Mouse (Mus musculus): Measurements from ENCODE around the gene Nsmce1. TPM values are rescaled to one million over a fixed set of nuclear protein-coding genes. Genes with fewer than 3 reads are reported as not detected.

Nsmce1 gene
- polyA plus RNA-seq, 1 experiment from 2014 or later: 122 TPM

- H3K4me2 ChIP-seq (replicated peaks): no peak overlapping the region
- no peak overlapping the region for H3K9ac ChIP-seq
- no peak for ATAC-seq (ENCODE audit: low FRiP score, low read depth)
- H3K27me3 ChIP-seq: no peaks in the 10 kb centered on the region
- no peak overlapping the region for H3K27ac ChIP-seq
- H3K4me1 ChIP-seq: peaks cover 7% of the 10 kb centered on the region
- H3K4me3 ChIP-seq: no peak overlapping the region
- 92% methylated on average over 16 of the region's 16 CpGs for WGBS
- peaks cover 47% of the 10 kb centered on the region for H3K36me3 ChIP-seq
- H3K9me3 ChIP-seq: no peaks in the 10 kb centered on the region
These were observed 5.2 kb downstream of the Nsmce1 start for GRCm38 (mm10) chr7:125486121-125486630.

GRCm38 (mm10) chr7:125484791-125485190 lies 6.6 kb downstream of the Nsmce1 start:
- no peak for ATAC-seq (ENCODE audit: low FRiP score, low read depth)
- Histone ChIP-seq H3K27me3 (no peaks in the 10 kb centered on the region), H3K4me2 (replicated peaks) (no peak overlapping the region), H3K4me3 (no peak overlapping the region), H3K36me3 (peaks cover 54% of the 10 kb centered on the region), H3K9me3 (no peaks in the 10 kb centered on the region), H3K27ac (no peak overlapping the region), H3K4me1 (no peaks in the 10 kb centered on the region), H3K9ac (no peak overlapping the region)
- 89% methylated on average over 7 of the region's 7 CpGs for WGBS

- H3K4me3 ChIP-seq: no peak overlapping the region
- 73% methylated on average over 2 of the region's 2 CpGs for WGBS
- no peak overlapping the region for H3K4me2 ChIP-seq (replicated peaks)
- no peak for ATAC-seq (ENCODE audit: low FRiP score, low read depth)
- no peak overlapping the region for H3K9ac ChIP-seq
- no peaks in the 10 kb centered on the region for H3K27me3 ChIP-seq
- H3K9me3 ChIP-seq: no peaks in the 10 kb centered on the region
- peaks cover 61% of the 10 kb centered on the region for H3K36me3 ChIP-seq
- H3K4me1 ChIP-seq: no peaks in the 10 kb centered on the region
- no peak overlapping the region for H3K27ac ChIP-seq
These were observed 8.5 kb downstream of the Nsmce1 start for GRCm38 (mm10) chr7:125482886-125483285.

GRCm38 (mm10) chr7:125482339-125482738 lies 9.1 kb downstream of the Nsmce1 start:
- Histone ChIP-seq H3K4me2 (replicated peaks) (no peak overlapping the region), H3K36me3 (peaks cover 67% of the 10 kb centered on the region), H3K9me3 (no peaks in the 10 kb centered on the region), H3K27ac (no peak overlapping the region), H3K4me1 (peaks cover under 1% of the 10 kb centered on the region; the same call in 1 of the 2 replicates), H3K4me3 (no peak overlapping the region), H3K9ac (peak overlapping the region; percentile 19; the same call in 1 of the 2 replicates), H3K27me3 (no peaks in the 10 kb centered on the region)
- ATAC-seq (ENCODE audit: low FRiP score, low read depth): no peak
- WGBS: 89% methylated on average over 3 of the region's 3 CpGs

- Histone ChIP-seq H3K27me3 (no peaks in the 10 kb centered on the region), H3K4me2 (replicated peaks) (no peak overlapping the region), H3K4me3 (no peak overlapping the region), H3K36me3 (peaks cover 58% of the 10 kb centered on the region), H3K27ac (no peak overlapping the region), H3K9ac (no peak overlapping the region), H3K4me1 (peaks cover 19% of the 10 kb centered on the region), H3K9me3 (no peaks in the 10 kb centered on the region)
- 94% methylated on average over 4 of the region's 4 CpGs for WGBS
- ATAC-seq (ENCODE audit: low FRiP score, low read depth): no peak
These were observed 10.9 kb downstream of the Nsmce1 start for GRCm38 (mm10) chr7:125480518-125480917.

- Histone ChIP-seq H3K9me3 (no peaks in the 10 kb centered on the region), H3K27ac (no peak overlapping the region), H3K4me2 (replicated peaks) (no peak overlapping the region), H3K36me3 (peaks cover 37% of the 10 kb centered on the region), H3K4me1 (peaks cover 28% of the 10 kb centered on the region), H3K9ac (no peak overlapping the region), H3K27me3 (no peaks in the 10 kb centered on the region), H3K4me3 (no peak overlapping the region)
- no peak for ATAC-seq (ENCODE audit: low FRiP score, low read depth)
- 86% methylated on average over 7 of the region's 7 CpGs for WGBS
These were observed 12.9 kb downstream of the Nsmce1 start for GRCm38 (mm10) chr7:125478391-125478984.

GRCm38 (mm10) chr7:125475601-125476251 lies 15.7 kb downstream of the Nsmce1 start:
- no peaks in the 10 kb centered on the region for H3K9me3 ChIP-seq
- H3K4me2 ChIP-seq (replicated peaks): no peak overlapping the region
- no peak overlapping the region; the same call in 1 of the 2 replicates for H3K27ac ChIP-seq
- H3K9ac ChIP-seq: no peak overlapping the region
- peaks cover 24% of the 10 kb centered on the region for H3K36me3 ChIP-seq
- 55% methylated on average over 11 of the region's 11 CpGs for WGBS
- ATAC-seq (ENCODE audit: low FRiP score, low read depth): no peak
- no peak overlapping the region for H3K4me3 ChIP-seq
- H3K4me1 ChIP-seq: peaks cover 42% of the 10 kb centered on the region
- no peaks in the 10 kb centered on the region for H3K27me3 ChIP-seq

- WGBS: 69% methylated on average over 4 of the region's 4 CpGs
- H3K36me3 ChIP-seq: peaks cover 25% of the 10 kb centered on the region
- H3K27me3 ChIP-seq: no peaks in the 10 kb centered on the region
- H3K4me2 ChIP-seq (replicated peaks): no peak overlapping the region
- ATAC-seq (ENCODE audit: low FRiP score, low read depth): no peak
- no peak overlapping the region for H3K9ac ChIP-seq
- H3K4me1 ChIP-seq: peaks cover 42% of the 10 kb centered on the region
- H3K27ac ChIP-seq: no peak overlapping the region
- H3K9me3 ChIP-seq: no peaks in the 10 kb centered on the region
- H3K4me3 ChIP-seq: no peak overlapping the region
These were observed 16.9 kb downstream of the Nsmce1 start for GRCm38 (mm10) chr7:125474535-125474934.

GRCm38 (mm10) chr7:125471991-125472741 lies 19.2 kb downstream of the Nsmce1 start:
- Histone ChIP-seq H3K4me3 (no peak overlapping the region), H3K4me2 (replicated peaks) (no peak overlapping the region; the same call in 1 of the 2 replicates), H3K27ac (peak overlapping the region; percentile 84), H3K9ac (0 out of 2 replicates have a peak overlapping the region, but pooled peaks have one; percentile 35), H3K27me3 (no peaks in the 10 kb centered on the region), H3K4me1 (peaks cover 40% of the 10 kb centered on the region), H3K9me3 (no peaks in the 10 kb centered on the region), H3K36me3 (peaks cover 36% of the 10 kb centered on the region)
- peak; percentile 70 for ATAC-seq (ENCODE audit: low FRiP score, low read depth)
- 29% methylated on average over 13 of the region's 13 CpGs for WGBS

- H3K9me3 ChIP-seq: no peaks in the 10 kb centered on the region
- H3K4me3 ChIP-seq: no peak overlapping the region
- no peak for ATAC-seq (ENCODE audit: low FRiP score, low read depth)
- H3K27me3 ChIP-seq: no peaks in the 10 kb centered on the region
- peaks cover 27% of the 10 kb centered on the region for H3K4me1 ChIP-seq
- H3K36me3 ChIP-seq: peaks cover 48% of the 10 kb centered on the region
- 93% methylated on average over 4 of the region's 4 CpGs for WGBS
- H3K9ac ChIP-seq: no peak overlapping the region
- no peak overlapping the region for H3K4me2 ChIP-seq (replicated peaks)
- H3K27ac ChIP-seq: no peak overlapping the region
These were observed 20.5 kb downstream of the Nsmce1 start for GRCm38 (mm10) chr7:125470901-125471300.

- WGBS: 34% methylated on average over 5 of the region's 5 CpGs
- Histone ChIP-seq H3K27me3 (no peaks in the 10 kb centered on the region), H3K9me3 (no peaks in the 10 kb centered on the region), H3K4me3 (no peak overlapping the region), H3K4me2 (replicated peaks) (no peak overlapping the region), H3K9ac (no peak overlapping the region), H3K27ac (no peak overlapping the region), H3K4me1 (peaks cover 17% of the 10 kb centered on the region), H3K36me3 (peaks cover 58% of the 10 kb centered on the region)
- ATAC-seq (ENCODE audit: low FRiP score, low read depth): no peak
These were observed 21.5 kb downstream of the Nsmce1 start for GRCm38 (mm10) chr7:125469937-125470336.

- H3K27me3 ChIP-seq: no peaks in the 10 kb centered on the region
- H3K4me1 ChIP-seq: no peaks in the 10 kb centered on the region
- H3K4me3 ChIP-seq: no peak overlapping the region
- no peak overlapping the region for H3K27ac ChIP-seq
- no peaks in the 10 kb centered on the region for H3K9me3 ChIP-seq
- 52% methylated on average over 2 of the region's 2 CpGs for WGBS
- no peak overlapping the region for H3K4me2 ChIP-seq (replicated peaks)
- peaks cover 40% of the 10 kb centered on the region for H3K36me3 ChIP-seq
- no peak overlapping the region for H3K9ac ChIP-seq
- ATAC-seq (ENCODE audit: low FRiP score, low read depth): no peak
These were observed 29.2 kb downstream of the Nsmce1 start for GRCm38 (mm10) chr7:125462200-125462599.

Data from limb, embryonic 13.5 days (tissue).